Mouse (Mus musculus): ENCODE results near the gene Accs.
A peak's percentile ranks its signal among the peaks of the same experiment; 100 is the strongest.

The Accs gene

DNA sequence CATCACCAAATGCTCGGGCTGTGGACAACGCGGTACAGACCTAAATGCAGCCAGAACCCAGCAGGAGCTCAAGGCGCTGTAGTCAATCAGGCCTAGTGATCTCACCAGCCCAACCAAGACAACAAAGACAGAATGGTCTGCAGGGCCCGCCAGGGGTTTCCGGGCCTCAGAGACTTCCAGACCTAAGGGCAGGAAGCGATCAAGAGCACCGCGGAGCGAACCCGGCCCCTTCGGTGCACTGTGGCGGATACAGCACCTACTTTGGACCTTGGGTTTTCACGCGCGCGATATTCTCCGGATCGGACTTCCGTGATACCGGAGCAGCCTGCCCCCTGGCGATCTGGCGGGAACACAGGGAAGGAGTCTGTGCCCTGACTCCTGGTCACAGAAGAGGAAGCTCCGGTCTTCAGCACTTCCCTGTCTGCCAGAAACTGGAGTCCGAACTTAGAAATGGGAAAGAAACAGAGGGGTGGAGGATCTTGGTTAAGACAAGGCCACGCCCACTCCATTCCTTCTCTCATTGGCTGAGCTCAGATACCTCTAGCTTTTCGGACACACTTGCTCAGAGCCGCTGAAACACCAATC, at the start of gene Accs:
Gene Accs (minus strand): TSS at position 439 of the 585 bp plus-strand sequence.
- DNase-seq: peak; percentile 55

DNA sequence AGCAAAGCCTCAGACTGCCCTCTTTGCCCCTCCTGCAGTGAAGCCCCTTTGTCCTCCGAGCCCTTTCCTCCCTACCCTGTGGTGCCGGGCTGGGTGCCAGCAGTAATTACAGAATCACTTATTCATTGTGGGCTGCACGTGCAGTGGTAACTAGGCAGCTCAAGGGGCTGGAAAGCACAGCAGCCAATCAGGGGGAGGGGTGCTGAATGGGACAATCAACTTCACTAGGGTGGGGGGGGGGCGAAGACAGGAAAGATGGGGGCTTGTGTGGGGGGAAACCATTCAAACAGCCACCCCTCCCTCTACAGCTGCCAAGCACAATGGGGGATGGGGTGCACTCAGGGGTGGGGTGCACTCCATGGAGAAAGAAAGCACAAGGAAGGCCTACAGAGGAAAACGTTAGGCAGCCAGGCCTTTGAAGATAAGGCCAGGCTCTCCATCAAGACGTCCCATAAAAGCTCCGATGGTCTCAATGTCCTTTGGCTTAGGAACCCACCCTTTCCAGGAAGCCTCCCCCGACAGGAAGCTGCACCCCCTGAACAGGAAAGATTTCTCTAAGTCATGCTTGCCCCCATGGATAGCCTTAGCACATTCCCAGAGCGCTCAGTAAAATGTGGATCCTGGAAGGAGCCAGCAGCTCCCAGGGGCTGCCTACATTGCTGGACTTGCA, 42.0 kb upstream of the Accs start:
- peak; percentile 87 for DNase-seq

DNA sequence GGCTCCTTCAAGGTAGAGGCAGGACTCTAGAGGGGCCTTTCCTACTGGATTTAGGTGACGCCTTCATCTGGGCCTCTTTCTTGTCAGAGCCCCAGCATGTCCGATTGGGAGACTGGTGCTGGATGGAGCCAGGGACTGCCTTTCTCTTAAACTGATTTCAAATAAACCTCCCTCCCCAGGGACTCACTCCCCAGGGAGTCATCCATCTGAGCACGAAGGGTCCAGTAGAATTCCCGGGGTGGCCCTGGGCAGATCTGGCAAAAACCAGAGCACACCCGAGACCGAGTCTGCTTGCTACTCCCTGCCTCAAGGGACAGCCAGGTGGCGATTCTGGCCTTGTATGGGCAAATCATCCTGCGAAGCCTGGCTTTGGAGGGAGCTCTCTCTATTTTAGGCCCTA, 40.4 kb upstream of the Accs start:
- no peak for DNase-seq

DNA sequence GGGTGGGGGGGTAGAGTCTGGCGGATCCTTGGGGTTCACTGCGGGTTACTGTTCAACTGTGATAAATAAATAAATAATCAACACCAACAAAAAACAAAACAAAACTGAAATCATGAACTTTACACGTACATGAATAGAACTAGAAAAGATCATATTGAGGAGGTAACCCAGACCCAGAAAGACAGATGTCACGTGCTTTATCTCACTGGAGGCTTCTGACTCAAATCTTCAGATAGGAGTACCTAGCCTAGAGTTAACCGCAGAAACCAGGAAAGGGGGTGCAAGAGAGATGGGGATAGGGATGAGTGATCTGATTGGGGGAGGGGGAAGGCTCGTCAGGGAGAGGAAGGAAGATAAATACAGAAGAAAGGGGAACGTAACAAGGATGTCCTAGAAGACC, 39.3 kb upstream of the Accs start:
- DNase-seq: no peak

DNA sequence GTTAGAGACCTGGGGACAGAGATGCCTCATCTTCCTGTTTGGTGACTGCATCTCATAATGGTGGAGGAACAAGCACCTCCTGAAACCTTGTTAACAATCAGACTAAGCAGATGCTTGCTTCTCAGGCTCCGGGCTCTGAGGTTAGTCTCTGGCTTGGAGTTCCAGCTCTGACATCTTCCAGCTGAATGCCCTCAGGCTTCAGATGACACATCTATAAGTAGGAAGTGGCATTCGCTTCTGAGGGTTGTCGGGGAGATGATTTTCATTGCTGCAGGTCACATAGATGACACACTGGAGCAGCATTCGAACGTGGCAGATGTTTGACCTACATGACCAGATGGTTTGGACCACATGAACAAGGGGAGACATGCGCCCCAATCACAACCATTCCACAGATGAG, 38.6 kb upstream of the Accs start:
- DNase-seq: no peak

DNA sequence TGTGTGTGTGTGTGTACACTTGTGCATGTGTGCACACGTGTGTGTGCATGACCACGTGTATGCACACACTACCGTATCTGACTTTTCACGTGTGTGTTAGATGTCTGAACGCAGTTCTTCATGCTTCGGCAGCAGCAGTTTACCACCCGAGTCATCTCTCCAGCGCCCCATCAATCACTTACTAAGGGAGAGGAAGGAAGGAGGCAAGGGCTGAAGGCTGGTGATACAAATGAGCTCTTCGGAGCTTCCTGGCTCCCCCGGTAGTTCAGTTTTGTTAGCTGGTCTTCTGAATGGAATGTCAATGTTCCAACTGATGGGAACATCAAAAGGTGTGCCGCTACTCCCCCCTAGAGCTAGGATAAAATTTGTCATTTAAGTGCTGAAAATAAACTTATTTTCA, 37.5 kb upstream of the Accs start:
- no peak for DNase-seq

DNA sequence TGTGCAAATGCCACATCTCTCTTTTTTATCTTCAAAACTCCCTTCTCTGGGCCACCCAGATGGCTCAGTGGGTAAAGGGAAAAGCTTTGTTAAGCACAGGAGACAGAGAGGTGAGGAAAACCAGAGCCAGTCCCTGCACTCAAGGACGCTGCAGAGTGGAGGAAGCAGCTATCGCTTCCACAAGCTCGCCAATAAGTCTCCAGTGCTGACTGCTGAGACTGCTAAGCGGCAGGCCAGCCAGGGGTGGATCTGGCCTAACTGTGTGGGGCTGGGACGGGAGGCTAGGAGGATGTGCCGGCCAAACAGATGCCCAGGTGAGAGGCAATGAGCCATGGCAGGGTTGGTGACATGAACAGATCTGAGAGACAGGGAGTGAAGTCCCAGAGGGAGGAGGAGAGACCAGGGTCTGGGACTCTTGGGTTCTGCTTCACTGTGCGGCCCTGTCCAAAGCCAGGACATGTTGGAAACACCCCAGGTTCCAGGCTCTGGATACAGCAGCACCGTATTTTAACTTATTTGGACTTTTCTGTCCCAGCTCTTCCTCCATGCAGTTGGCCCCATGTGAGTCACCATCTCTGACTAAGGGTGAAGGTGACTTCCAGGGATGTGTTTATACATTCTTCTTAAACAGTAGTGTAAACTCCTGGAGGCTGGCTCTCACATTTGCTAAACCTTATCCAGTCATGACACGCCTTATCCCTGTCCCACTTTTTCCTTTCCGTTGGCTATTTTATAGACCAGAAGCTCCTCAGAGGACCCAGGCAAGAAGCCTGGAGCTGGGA, 36.5 kb upstream of the Accs start:
- DNase-seq: no peak

DNA sequence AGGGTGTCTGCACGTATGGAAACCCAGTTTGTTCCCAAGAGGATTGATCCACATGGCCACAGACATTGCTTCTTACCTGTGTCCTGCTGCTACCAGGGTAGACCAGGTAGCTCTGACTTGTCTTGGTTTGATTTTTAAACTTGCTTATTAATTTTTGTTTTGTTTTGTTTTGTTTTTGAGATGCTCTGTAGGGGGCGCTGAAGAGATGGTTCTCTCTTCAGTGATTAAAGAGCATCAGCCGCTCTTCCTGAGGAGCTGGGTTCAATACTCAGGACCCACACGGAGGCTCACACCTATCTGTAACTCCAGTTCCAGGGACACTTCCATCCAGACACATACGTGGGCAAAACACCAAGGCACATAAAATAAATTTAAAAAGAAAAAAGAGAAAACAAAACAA, 33.3 kb upstream of the Accs start:
- no peak for DNase-seq

DNA sequence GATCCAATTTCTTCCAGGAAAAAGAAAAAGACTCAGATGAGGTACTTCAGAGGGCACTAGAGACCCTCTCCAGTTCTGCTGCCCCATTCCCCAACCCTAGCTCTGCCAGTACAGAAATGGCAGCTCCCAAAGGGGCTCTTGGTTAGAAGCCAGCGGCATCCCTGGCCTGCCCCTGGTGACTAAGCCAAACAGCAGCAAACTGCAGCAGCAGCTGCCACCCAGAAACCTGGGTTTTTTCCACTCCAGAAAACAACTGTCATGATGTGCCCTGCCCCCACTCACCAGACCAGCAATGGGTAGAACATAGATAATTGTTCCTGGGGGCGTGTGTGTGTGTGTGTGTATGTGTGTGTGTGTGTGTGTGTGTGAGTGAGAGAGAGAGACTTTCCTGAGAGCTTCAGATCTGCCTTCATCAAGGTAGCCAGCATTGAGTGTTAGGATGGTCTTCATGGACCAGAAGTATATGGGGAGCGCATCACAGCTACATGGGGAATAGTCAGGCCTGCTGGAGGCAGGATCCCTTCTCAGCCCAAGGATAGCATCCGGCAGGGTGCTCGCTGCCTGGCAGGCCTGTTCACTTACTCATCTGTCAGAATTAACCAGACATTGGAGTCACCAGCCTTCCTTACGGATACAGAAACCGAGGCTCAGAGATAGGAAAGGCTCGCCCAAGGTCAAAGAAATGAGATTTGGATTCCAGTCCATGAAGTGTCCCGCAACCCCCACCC, 32.1 kb upstream of the Accs start:
- DNase-seq: no peak

DNA sequence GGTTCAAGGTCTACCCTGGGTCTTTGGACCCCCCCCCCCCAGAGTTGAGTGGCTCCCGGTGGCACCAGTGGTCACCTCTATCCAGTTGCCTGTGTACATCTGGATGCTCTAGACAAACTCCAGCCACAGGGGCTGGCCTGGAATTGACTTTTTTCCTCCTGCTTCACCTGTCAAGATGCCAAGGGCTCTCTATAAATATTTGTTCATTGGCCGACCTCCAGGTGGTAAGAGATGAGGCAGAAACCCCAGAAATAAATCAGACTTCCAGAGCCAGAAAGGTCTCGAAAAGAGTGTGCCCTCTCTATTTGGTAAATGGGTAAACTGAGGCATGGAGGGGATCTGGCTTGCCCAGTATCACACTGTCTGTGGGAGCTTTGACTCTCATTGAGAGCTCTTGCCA, 31.2 kb upstream of the Accs start:
- no peak for DNase-seq

DNA sequence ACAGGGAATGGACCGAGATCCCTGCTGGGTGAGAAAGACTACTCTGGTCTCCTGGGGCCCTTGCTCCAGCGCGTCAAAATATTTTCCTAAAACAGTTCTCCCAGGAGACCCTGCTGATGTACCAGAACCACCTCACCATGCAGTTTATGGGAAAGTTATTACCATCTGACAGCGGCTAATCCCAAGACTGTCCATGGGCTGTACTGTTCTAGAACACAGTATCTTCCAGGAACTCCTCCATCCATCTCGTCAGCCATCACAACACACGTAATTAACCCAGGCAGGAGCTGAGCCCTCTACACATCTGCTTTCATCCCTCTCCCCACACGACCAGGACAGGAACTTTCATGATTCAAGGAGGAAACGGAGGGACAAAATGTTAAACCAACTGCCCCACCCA, 30.7 kb upstream of the Accs start:
- no peak for DNase-seq

DNA sequence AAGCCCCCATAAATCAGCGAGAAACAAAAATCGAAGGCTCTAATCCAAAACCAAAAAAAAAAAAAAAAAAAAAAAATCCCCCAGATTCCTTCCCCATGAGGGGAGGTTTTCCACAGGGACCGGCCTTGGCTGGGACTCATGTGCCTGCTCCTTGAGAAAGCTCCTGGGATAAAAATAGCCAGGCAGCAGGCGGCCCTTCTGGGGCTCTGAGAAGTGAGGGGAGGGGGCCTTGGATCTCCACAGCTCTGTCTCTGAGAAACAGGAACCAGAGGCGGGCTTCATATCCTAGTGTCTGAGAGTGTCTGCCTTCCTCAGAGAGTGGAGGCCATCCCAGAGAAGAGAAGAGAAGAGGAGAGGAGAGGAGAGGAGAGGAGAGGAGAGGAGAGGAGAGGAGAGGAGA, 27.3 kb upstream of the Accs start:
- DNase-seq: peak; percentile 45

DNA sequence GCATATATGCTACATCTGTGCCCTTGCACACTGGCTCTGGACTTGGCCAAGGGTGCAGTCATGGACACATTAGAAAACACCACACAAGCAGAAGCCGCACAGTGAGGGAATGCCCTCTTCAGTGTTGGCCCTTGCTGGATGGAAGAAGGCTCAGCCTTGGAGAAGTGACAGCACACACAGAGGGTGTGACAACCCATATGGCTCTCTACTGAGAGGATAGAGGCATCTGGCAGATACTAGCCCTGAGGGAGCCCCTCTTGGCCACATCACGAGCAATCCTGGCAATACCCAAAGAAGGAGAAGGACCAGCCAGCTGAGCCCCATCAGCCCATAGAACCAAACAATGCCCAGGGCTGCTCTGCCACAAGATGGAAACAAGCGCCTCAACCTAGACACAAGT, 24.9 kb upstream of the Accs start:
- DNase-seq: no peak

DNA sequence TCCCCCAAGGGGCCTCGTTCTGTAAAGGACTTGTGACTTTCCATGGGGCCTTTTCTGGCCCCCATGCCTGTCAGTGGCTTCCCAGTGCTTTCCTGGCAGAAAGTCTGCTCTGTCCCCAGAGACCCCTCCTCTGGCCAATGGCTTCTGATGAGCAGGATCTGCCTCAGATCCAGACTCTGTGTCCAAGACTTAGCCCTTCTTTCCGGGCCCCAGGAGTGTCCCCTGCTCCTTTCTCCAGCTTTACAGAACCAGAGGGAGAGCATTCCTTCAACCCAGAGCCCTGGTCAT, 24.4 kb upstream of the Accs start:
- no peak for DNase-seq

DNA sequence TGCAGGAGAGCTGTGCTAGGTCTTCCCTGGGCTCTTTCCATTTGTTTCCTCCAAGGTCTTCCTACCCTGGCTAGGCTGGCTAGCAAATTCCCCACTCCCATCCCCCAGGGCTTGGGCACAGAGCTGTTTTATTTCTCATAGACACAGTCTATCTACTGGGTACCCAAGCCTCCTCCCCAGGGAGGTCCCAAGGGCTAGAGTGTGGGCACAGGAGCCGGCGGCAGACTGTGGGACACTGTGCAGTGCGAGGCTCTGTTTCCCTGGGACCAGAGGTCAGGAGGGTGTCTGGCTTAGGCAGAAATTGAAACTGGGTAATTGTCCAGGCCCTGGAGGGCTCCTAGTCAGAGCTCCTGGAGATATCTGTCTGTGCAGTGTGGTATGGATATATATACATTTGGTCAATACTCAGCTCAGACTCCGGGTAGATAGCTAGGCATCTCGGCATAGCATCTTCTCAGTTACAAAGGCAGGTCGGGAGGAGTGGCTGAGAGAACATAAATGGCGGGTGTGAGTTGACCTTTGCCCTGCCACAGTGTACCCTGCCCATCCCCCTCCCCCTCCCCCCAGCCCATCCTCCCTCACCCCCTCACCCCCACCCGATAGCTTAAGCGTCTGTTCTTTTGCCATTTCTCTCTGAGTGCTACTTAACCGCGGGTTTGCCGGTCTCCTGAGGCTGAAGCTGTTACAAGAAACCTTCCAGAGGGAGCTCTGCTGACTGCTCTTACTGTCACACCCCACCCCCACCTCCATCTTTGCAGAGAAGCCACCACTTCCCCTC, 23.9 kb upstream of the Accs start:
- DNase-seq: no peak

DNA sequence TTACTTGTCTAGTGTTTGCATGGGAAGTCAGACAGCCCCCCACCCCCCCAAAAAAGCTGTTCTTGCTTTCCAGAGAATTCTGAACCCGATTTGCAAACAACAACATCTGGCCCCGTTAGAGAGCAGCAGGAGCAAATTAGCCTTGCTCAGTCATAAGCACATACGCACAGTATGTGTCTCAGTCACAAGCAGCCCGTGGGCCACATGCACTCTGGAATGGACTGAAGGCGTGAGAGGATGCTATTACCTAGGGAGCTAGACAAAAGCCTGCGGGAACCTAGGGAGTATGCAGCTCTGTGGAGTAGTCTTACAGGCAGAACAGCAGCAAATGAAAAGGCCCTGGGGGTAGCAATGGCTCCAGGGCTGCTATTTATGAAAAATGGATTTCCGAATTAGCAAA, 22.5 kb upstream of the Accs start:
- DNase-seq: no peak

DNA sequence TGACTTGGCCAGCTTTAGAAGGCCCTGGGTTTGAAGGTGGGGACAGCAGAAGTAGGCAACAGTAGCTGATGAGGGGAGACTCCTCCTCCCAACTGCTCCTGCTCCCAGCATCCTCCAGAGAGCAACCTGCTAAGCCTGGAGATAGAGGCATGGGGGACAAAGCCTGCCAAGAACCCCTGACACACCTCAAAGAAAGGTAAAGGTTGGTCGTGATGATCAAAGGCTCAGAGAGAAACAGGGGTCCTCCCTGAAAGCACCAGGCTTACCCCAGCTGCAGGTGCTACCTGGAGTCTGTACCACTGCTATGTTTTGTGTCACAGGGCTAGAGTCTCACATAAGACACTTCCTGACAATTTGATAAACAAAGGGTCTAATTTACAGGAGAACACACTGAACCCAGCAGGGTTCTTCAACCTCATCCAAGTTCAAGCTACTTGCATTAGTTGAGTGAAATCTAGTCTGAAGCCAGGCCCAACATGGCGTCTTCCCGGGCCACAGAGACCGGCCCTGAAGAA, 21.7 kb upstream of the Accs start:
- no peak for DNase-seq

DNA sequence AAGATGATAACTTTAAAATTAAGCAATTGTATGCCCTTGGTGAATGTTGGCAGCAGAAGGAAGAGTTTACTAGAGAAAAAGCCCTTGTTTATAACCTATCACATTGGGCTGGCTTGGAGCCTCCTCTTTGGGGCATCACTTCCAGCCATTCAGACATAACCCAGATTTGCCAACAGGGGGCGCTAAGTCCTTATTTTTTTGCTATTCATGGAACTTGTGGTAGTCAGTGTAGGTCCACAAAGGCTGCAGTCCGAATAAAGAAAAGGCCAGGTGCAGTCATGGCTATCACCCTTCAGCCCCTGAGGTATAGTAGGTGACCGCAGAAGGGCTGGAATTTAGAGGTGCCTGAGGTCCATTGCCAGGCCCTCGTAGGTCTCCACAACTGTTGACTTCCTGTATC, 21.1 kb upstream of the Accs start:
- DNase-seq: peak; percentile 70

DNA sequence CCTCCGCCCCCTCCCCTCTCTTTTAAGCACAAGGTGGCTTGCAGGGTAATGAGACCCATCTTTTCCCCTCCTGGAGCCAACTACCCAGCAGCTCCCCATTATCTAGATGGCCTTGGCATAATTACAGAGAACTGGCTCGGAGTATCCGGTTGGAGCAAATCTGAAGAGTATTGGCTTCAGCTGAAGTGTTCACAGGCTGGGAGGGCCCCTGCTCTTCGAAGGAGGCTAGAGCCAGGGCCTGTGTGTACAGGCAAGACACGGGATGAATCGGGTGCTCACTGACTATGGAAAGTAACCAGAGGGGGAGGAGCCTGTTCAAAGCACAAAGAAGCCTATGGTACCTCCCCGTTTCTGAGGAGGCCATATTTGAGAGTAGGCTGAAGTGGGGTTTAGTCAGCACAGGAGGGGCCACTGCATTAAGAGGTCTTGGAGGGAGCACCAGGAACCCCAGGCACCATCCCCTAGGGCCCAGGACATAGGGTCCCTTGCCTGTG, 19.4 kb upstream of the Accs start, which contains the start of gene Accsl:
Gene Accsl (minus strand): TSS at position 51 of the 494 bp plus-strand sequence.
- DNase-seq: no peak

DNA sequence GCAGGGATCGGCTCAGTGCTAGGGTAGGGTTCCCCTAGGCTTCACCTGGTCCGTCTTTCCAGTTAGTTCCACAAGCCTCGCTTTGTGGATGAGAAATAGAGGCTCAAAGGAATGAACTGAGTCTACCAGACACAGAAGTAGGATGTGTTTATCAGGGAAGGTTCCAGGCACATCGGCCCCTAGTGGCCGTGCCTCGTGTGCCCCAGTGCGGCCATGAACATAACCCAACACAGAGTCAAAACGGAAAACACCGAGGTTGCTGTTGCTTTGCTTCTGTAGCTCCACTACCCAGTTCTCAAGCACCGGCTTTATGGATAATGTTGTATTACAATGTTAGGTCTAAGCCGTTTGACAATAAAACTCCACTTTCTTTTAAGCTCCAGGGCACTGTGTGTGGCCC, 18.8 kb upstream of the Accs start:
- no peak for DNase-seq

DNA sequence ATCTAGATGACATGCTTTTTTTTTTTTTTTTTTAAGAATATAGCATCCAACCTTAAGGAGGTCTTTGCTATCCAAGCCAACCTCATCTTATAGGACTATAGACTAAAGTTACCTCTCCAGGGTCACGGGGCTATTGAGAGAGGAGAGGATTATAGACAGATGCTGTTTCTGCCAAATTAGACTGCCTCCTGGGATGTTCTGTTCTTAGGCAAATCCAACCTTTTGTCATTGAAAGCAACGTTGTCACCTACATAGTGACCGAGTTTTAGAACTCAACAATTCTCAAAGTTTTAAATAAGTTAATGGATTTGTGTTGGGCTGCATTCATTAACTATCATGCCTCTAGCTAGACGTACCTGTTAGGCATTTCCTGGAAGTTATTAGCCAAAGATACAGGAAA, 13.5 kb upstream of the Accs start:
- DNase-seq: no peak

DNA sequence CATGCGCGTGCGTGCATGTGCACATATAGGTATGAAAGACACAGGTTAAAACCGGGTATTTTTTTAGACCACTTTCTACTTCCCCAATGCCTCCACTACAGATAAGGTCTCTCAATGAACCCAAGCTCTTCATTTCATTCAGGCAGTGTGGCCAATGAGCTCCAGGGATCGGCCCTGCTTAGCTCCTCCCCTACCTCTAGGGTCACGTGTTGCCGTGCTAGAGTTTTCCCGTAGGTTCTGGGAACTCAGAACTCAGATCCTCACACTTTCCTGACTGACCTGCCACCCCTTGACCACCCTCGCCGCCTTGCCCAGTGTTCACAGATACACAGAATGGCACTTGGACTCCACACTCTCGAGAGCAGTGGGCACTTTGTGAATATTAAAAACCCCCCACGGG, 9.1 kb upstream of the Accs start:
- no peak for DNase-seq

DNA sequence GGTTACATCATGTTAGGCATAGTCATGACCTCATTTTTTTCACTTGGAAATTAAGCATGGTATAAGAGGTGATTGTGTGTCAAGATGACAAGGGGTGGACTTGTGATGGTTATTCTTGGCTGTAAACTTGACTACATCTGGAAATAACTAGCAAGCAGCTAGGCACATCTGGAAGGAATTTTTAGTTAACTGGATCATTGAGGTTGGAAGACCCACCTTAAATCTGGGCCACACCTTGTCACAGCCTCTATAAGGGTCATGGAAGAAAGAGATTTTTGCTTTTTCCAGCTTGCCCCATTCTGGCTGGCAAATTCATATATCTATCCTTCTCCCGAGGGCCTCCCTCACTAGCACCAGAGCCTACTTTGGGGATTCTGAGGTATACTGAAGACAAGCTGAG, 1.6 kb upstream of the Accs start:
- no peak for DNase-seq
